Mouse (Mus musculus) kidney, adult 2 months (tissue): ENCODE results near the gene Ndufs8. TPM values are rescaled to one million over a fixed set of nuclear protein-coding genes. Genes with fewer than 3 reads are reported as not detected.

Source experiments
- DNase-seq: peaks from one replicate; pipeline ENCODE4 v3.0.0; 2021
- H3K27ac ChIP-seq: fragments of 200-500 bp; 2 replicates; pipeline ENCODE4 v1.5.1; 2012; ENCODE audit warnings: low read depth, low read length, control low read depth, inconsistent platforms; ENCODE audit not compliant: insufficient read depth
- H3K27me3 ChIP-seq: fragments of 200-500 bp; replicated peaks from 2 replicates; pipeline ENCODE4 v1.6.1; 2012; ENCODE audit warnings: mild to moderate bottlenecking, moderate library complexity, low read length, inconsistent platforms; ENCODE audit not compliant: control insufficient read depth, insufficient read depth
- H3K36me3 ChIP-seq: fragments of 200-500 bp; 2 replicates; pipeline ENCODE4 v1.6.1; 2012; ENCODE audit warnings: mild to moderate bottlenecking, moderate library complexity, low read length, inconsistent platforms; ENCODE audit not compliant: control insufficient read depth, insufficient read depth
- H3K4me1 ChIP-seq: fragments of 200-500 bp; 2 replicates; pipeline ENCODE4 v1.6.1; 2011; ENCODE audit warnings: low read length; ENCODE audit not compliant: control insufficient read depth, insufficient read depth
- H3K4me3 ChIP-seq: fragments of 200-500 bp; 2 replicates; pipeline ENCODE4 v1.5.1; 2011; ENCODE audit warnings: mild to moderate bottlenecking, low read depth, low read length, control low read depth; ENCODE audit not compliant: insufficient read depth
- CTCF ChIP-seq: fragments of 200-500 bp; conservative IDR thresholded peaks from 2 replicates; pipeline ENCODE4 v1.5.1; 2011; ENCODE audit warnings: low read depth, mild to moderate bottlenecking, control low read depth, low read length, moderate library complexity, mixed read lengths; ENCODE audit not compliant: insufficient read depth, insufficient read length
- POLR2A ChIP-seq: fragments of 200-500 bp; IDR thresholded peaks from one replicate; pipeline ENCODE4 v1.6.1; 2011; ENCODE audit warnings: low read depth, low read length, control low read depth
- WGBS: fragments of 180-500 bp; shearing (Covaris S2); methylation state at CpG from one replicate; pipeline ENCODE4 v1.1.7; 2018; 5-methylcytosine and 5-hydroxymethylcytosine counted together
- polyA plus RNA-seq: library from polyadenylated mRNA; depleted of rRNA; stranded (reverse); fragments of >200 nt; gene quantifications from 2 replicates; pipeline ENCODE4 v1.2.3, GENCODE M21; 2012

Ndufs8 gene
- polyA plus RNA-seq, 1 experiment, result 742 TPM

DNA sequence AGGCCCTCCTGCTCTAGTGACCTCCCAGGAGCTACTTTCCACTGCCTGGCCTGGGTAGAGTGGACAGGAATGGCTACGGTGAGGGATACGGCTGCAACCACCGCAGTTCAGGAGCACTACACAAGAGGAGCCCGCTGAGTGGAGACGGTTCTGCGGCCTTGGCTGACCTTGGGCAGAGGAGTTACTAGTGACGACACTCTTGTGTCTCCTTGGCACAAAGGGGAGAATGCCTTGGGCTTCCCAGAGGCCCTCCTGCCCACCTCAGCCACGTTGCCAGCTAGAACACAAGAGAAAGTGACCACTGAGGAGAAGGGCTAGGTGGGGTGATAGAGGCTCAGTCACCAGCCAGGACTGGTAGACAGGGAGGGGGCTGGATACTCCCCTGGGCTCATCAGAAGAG, 11.6 kb upstream of the Ndufs8 start:
- WGBS, result 61% methylated on average over 8 of the region's 8 CpGs
- Histone ChIP-seq H3K4me1 (peaks cover 2% of the 10 kb centered on the region; the same call in 1 of the 2 replicates), H3K4me3 (no peak overlapping the region), H3K27ac (peak overlapping the region; percentile 28; the same call in 1 of the 2 replicates), H3K36me3 (no peaks in the 10 kb centered on the region), H3K27me3 (no peaks in the 10 kb centered on the region)
- no peak for TF ChIP-seq POLR2A
- no peak for TF ChIP-seq CTCF
- no peak for DNase-seq

DNA sequence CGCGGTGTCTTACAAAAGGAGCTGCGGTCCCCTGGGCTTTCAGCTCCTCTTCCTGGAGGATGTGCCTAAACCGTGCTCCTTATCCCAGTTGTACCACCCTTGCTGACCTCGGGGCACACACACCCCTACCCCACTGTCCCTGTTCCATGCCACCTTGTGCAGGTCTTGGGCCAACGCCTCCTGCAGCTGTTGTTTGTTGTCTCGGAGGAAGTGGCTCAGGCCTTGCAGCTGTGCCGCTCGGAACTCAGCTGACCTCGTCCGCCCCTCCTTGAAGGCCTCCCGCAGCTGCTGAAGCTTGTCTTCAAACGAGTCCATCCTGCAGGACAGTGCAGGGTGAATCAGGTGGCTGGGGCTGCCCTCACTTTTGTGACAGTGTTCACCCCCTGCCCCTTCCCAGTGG, 11.0 kb upstream of the Ndufs8 start:
- Histone ChIP-seq H3K27ac (peak overlapping the region; percentile 49), H3K36me3 (no peaks in the 10 kb centered on the region), H3K27me3 (no peaks in the 10 kb centered on the region), H3K4me1 (no peaks in the 10 kb centered on the region), H3K4me3 (no peak overlapping the region)
- DNase-seq, result peak; percentile 50
- WGBS, result 48% methylated on average over 13 of the region's 13 CpGs
- TF ChIP-seq POLR2A (no peak), CTCF (no peak)

DNA sequence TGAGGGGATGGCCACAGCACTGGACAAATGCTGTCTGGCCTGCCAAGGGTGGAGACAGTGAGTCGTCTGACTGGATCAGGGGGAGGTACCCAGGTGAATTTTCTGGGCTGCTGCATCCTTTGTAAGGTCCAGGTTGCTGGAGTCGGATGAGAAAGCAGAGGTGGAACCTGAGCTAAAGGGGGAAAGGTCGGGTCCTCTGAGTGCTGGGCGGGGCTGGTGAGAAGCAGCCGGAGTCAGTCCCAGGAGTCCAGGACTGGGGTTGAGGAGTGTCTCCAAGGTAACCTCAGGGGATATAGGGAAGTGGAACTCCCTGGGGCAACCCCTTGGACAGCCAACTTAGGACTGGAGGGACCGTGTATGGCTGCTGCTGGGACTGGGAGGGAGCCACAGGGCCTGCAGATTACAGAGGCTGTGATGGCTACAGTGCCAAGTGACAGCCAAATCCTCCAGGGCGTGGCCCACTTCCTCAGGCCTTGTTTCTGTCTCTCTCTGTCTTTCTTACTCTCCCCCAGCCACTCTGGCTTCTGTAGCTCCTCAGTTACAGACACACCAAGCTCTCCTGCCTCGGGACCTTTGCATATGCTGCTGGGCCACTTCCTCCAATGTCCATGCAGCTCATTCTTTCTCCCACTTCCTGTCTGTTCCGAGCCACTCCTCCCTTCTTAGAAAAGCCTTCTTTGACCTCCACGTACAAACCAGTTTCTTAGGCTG, 10.2 kb upstream of the Ndufs8 start:
- DNase-seq, result no peak

DNA sequence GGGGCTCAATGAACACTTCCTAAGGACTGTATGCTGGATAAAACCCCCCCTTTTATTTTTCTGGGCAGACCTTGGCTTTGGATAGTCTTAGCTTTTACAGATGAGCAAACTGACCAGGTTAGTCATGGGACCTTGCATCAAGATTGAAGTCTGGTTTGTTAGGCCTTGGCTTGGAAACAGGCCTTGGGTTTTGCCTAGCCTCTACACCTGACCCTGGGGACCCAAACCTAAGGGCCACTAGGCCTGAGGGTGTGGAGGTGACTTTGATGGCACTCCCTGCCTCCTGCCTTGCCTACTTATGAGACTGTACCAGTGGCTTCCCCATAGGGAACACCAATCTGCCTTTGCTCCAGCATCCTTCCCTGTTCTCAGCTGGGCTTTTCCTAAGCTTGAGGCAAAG, 7.4 kb upstream of the Ndufs8 start:
- no peak overlapping the region for H3K4me3 ChIP-seq
- H3K4me1 ChIP-seq, result no peaks in the 10 kb centered on the region
- H3K27ac ChIP-seq, result no peak overlapping the region
- no peaks in the 10 kb centered on the region for H3K36me3 ChIP-seq
- TF ChIP-seq POLR2A (no peak), CTCF (no peak)
- no peak for DNase-seq
- no peaks in the 10 kb centered on the region for H3K27me3 ChIP-seq

More for the DNA sequence above, 10.2 kb upstream of the Ndufs8 start:
- Histone ChIP-seq H3K4me1 (no peaks in the 10 kb centered on the region), H3K4me3 (no peak overlapping the region), H3K36me3 (no peaks in the 10 kb centered on the region), H3K27ac (peak overlapping the region; percentile 49; the same call in 1 of the 2 replicates), H3K27me3 (no peaks in the 10 kb centered on the region)
- TF ChIP-seq POLR2A, result no peak
- TF ChIP-seq CTCF, result no peak
- WGBS, result 56% methylated on average over 10 of the region's 10 CpGs

DNA sequence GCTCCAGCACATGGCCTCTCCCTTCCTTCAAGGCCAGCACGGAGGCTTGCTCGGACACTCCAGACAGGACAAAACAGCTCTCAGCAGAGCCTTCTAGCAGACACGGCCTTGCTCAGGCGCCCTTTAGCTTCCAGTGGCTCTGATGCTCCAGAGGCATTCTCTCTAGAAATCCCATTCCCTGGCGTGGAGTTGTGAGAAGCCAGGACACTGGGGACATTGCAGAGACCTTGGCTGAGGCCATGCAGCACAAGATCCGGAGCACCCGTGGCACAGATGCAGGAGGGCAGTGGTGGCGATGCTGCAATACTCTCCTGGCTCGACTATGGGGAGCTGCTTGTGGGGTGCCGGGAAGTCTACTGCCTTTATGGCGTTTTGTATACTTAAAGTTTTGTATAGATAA, 4.2 kb upstream of the Ndufs8 start:
- 76% methylated on average over 11 of the region's 11 CpGs for WGBS
- Histone ChIP-seq H3K4me1 (peaks cover 5% of the 10 kb centered on the region; the same call in 1 of the 2 replicates), H3K4me3 (no peak overlapping the region), H3K36me3 (no peaks in the 10 kb centered on the region), H3K27ac (no peak overlapping the region), H3K27me3 (no peaks in the 10 kb centered on the region)
- no peak for TF ChIP-seq CTCF
- no peak for TF ChIP-seq POLR2A
- no peak for DNase-seq

DNA sequence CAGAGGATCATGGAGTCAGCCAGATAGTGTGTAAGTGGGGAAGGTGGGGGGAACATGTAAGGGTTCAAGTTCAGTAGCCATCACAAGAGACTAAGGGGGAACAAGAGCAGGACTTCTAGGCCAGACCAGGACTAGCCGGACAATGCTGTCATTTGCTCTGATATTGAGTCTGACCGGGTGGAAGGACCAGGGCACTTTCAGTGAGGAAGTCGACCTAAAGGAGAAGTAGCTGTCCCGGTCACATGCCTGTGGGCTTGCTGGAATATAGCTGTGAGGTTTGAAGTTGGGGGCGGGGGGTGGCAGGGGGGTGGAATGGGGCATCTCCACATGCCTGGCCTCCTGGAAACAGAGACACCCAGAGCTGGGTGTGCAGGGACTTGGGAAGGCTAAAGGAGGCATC, 2.0 kb upstream of the Ndufs8 start:
- DNase-seq, result no peak
- no peak for TF ChIP-seq CTCF
- TF ChIP-seq POLR2A, result no peak
- H3K27me3 ChIP-seq, result no peaks in the 10 kb centered on the region
- H3K4me1 ChIP-seq, result peaks cover 5% of the 10 kb centered on the region; the same call in 1 of the 2 replicates
- H3K4me3 ChIP-seq, result no peak overlapping the region
- no peak overlapping the region for H3K27ac ChIP-seq
- 92% methylated on average over 5 of the region's 5 CpGs for WGBS
- H3K36me3 ChIP-seq, result no peaks in the 10 kb centered on the region

DNA sequence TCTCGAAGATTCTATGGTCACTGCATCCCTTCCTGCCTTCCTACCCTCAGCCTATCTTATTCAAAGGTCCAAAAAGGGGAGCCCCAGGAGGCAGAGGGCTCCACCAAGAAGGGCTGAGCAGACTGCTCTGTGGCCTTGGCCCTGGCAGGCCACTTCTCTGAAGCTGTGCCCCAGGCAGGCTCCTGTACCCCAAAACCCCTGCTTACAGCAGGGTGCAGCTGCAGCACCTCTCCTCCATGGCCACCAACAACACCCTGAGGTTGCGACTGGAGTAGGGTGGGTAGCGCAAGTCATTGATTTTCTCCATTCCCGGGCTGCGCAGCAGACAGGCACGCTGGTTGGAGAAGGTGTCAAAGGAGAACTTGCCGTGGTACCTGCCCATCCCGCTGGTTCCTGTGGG, 1.1 kb upstream of the Ndufs8 start:
- H3K4me3 ChIP-seq, result peak overlapping the region; percentile 61
- no peaks in the 10 kb centered on the region; the same call in 1 of the 2 replicates for H3K36me3 ChIP-seq
- WGBS, result 84% methylated on average over 8 of the region's 8 CpGs
- no peak overlapping the region for H3K27ac ChIP-seq
- peaks cover 5% of the 10 kb centered on the region; the same call in 1 of the 2 replicates for H3K4me1 ChIP-seq
- DNase-seq, result no peak
- TF ChIP-seq CTCF (no peak), POLR2A (no peak)
- no peaks in the 10 kb centered on the region for H3K27me3 ChIP-seq
